Mouse (Mus musculus): ENCODE measurements around the gene Nck2. TPM values are rescaled to one million over a fixed set of nuclear protein-coding genes. Genes with fewer than 3 reads are reported as not detected.
A peak's percentile ranks its signal among the peaks of the same experiment; 100 is the strongest.

The Nck2 gene
- total RNA-seq (2012; rRNA removed) = 20.3 and 23.2 TPM in 2 replicates

- DNase-seq (ENCODE audit: low read depth, low spot score) = peak; percentile 2
- Histone ChIP-seq H3K9me3 (ENCODE audit: control insufficient read depth, insufficient read depth, low read depth, low read length) (no peaks in the 10 kb centered on the region), H3K27ac (ENCODE audit: insufficient read depth, low read depth, low read length, poor library complexity, severe bottlenecking) (no peak within 1 kb of the TSS), H3K9ac (ENCODE audit: insufficient read depth, low read depth, low read length, poor library complexity, severe bottlenecking) (peak within 1 kb of the TSS; percentile 85), H3K4me1 (ENCODE audit: control insufficient read depth in 2 of 2, insufficient read depth in 2 of 2, low read length in 2 of 2, poor library complexity in 1 of 2) (peaks cover 0 to 2% of the 10 kb centered on the region in 2 experiments; a peak in 1 of 4 replicates), H3K36me3 (ENCODE audit: control insufficient read depth, insufficient read depth, low read length, poor library complexity, severe bottlenecking) (no peaks in the 10 kb centered on the region), H3K4me3 (ENCODE audit: insufficient read depth in 1 of 2, low read depth in 1 of 2, low read length in 2 of 2, poor library complexity in 1 of 2, severe bottlenecking in 1 of 2) (peak within 1 kb of the TSS; percentile 80 to 94)
- TF ChIP-seq ZNF384 (IDR thresholded peaks at IDR 0.05; ENCODE audit: low read depth, low read length) = no peak
- TF ChIP-seq CHD2 (IDR thresholded peaks at IDR 0.05; ENCODE audit: low read depth, low read length) = no peak
- no peak for TF ChIP-seq HCFC1 (IDR thresholded peaks at IDR 0.05; ENCODE audit: borderline replicate concordance, insufficient read depth, low read length)
- TF ChIP-seq MAFK (IDR thresholded peaks at IDR 0.05; ENCODE audit: insufficient read depth, low read depth, low read length) = no peak
- TF ChIP-seq ZC3H11A (IDR thresholded peaks at IDR 0.05; ENCODE audit: borderline replicate concordance, low read depth, low read length) = no peak
- in situ Hi-C loops (cut with MboI; ENCODE audit: low sequenced_read_pairs in 2 of 2, unreplicated experiment in 2 of 2) = no loop called here
These were observed at the start of gene Nck2 for GRCm38 (mm10) chr1:43444531-43444930. Nck2 (plus strand) TSS chr1:43444579.

GRCm38 (mm10) chr1:43395040-43395439, 49.3 kb upstream of the Nck2 start:
- no peak overlapping the region for H3K9ac ChIP-seq (ENCODE audit: insufficient read depth, low read depth, low read length, poor library complexity, severe bottlenecking)
- H3K9me3 ChIP-seq (ENCODE audit: control insufficient read depth, insufficient read depth, low read depth, low read length) = no peaks in the 10 kb centered on the region
- in situ Hi-C loops (cut with MboI; ENCODE audit: low sequenced_read_pairs in 2 of 2, unreplicated experiment in 2 of 2) = no loop called here
- H3K27ac ChIP-seq (ENCODE audit: insufficient read depth, low read depth, low read length, poor library complexity, severe bottlenecking) = no peak overlapping the region
- no peaks in the 10 kb centered on the region for H3K36me3 ChIP-seq (ENCODE audit: control insufficient read depth, insufficient read depth, low read length, poor library complexity, severe bottlenecking)
- TF ChIP-seq MAFK (IDR thresholded peaks at IDR 0.05; ENCODE audit: insufficient read depth, low read depth, low read length) (no peak), CHD2 (IDR thresholded peaks at IDR 0.05; ENCODE audit: low read depth, low read length) (no peak), ZNF384 (IDR thresholded peaks at IDR 0.05; ENCODE audit: low read depth, low read length) (no peak), HCFC1 (IDR thresholded peaks at IDR 0.05; ENCODE audit: borderline replicate concordance, insufficient read depth, low read length) (no peak), ZC3H11A (IDR thresholded peaks at IDR 0.05; ENCODE audit: borderline replicate concordance, low read depth, low read length) (no peak)
- DNase-seq (ENCODE audit: low read depth, low spot score) = no peak
- no peak overlapping the region for H3K4me3 ChIP-seq (ENCODE audit: insufficient read depth in 1 of 2, low read depth in 1 of 2, low read length in 2 of 2, poor library complexity in 1 of 2, severe bottlenecking in 1 of 2)
- H3K4me1 ChIP-seq (ENCODE audit: control insufficient read depth in 2 of 2, insufficient read depth in 2 of 2, low read length in 2 of 2, poor library complexity in 1 of 2) = no peaks in the 10 kb centered on the region

- DNase-seq (ENCODE audit: low read depth, low spot score) = no peak
- H3K9me3 ChIP-seq (ENCODE audit: control insufficient read depth, insufficient read depth, low read depth, low read length) = no peaks in the 10 kb centered on the region
- H3K36me3 ChIP-seq (ENCODE audit: control insufficient read depth, insufficient read depth, low read length, poor library complexity, severe bottlenecking) = no peaks in the 10 kb centered on the region
- no peak overlapping the region for H3K9ac ChIP-seq (ENCODE audit: insufficient read depth, low read depth, low read length, poor library complexity, severe bottlenecking)
- H3K27ac ChIP-seq (ENCODE audit: insufficient read depth, low read depth, low read length, poor library complexity, severe bottlenecking) = no peak overlapping the region
- no peak overlapping the region for H3K4me3 ChIP-seq (ENCODE audit: insufficient read depth in 1 of 2, low read depth in 1 of 2, low read length in 2 of 2, poor library complexity in 1 of 2, severe bottlenecking in 1 of 2)
- H3K4me1 ChIP-seq (ENCODE audit: control insufficient read depth in 2 of 2, insufficient read depth in 2 of 2, low read length in 2 of 2, poor library complexity in 1 of 2) = no peaks in the 10 kb centered on the region
- in situ Hi-C loops (cut with MboI; ENCODE audit: low sequenced_read_pairs in 2 of 2, unreplicated experiment in 2 of 2) = no loop called here
- TF ChIP-seq HCFC1 (IDR thresholded peaks at IDR 0.05; ENCODE audit: borderline replicate concordance, insufficient read depth, low read length) (no peak), MAFK (IDR thresholded peaks at IDR 0.05; ENCODE audit: insufficient read depth, low read depth, low read length) (no peak), ZC3H11A (IDR thresholded peaks at IDR 0.05; ENCODE audit: borderline replicate concordance, low read depth, low read length) (no peak), CHD2 (IDR thresholded peaks at IDR 0.05; ENCODE audit: low read depth, low read length) (no peak)
These were observed 48.6 kb upstream of the Nck2 start for GRCm38 (mm10) chr1:43395799-43396198.

- TF ChIP-seq CHD2 (IDR thresholded peaks at IDR 0.05; ENCODE audit: low read depth, low read length) (no peak), ZNF384 (IDR thresholded peaks at IDR 0.05; ENCODE audit: low read depth, low read length) (no peak), HCFC1 (IDR thresholded peaks at IDR 0.05; ENCODE audit: borderline replicate concordance, insufficient read depth, low read length) (no peak), ZC3H11A (IDR thresholded peaks at IDR 0.05; ENCODE audit: borderline replicate concordance, low read depth, low read length) (no peak), MAFK (IDR thresholded peaks at IDR 0.05; ENCODE audit: insufficient read depth, low read depth, low read length) (no peak)
- peak; percentile 15 for DNase-seq (ENCODE audit: low read depth, low spot score)
- in situ Hi-C loops (cut with MboI; ENCODE audit: low sequenced_read_pairs in 2 of 2, unreplicated experiment in 2 of 2) = no loop called here
These were observed 47.9 kb upstream of the Nck2 start for GRCm38 (mm10) chr1:43396522-43396921.

GRCm38 (mm10) chr1:43397096-43397495, 47.3 kb upstream of the Nck2 start:
- no peak for DNase-seq (ENCODE audit: low read depth, low spot score)
- no peaks in the 10 kb centered on the region for H3K9me3 ChIP-seq (ENCODE audit: control insufficient read depth, insufficient read depth, low read depth, low read length)
- H3K36me3 ChIP-seq (ENCODE audit: control insufficient read depth, insufficient read depth, low read length, poor library complexity, severe bottlenecking) = no peaks in the 10 kb centered on the region
- H3K4me3 ChIP-seq (ENCODE audit: insufficient read depth in 1 of 2, low read depth in 1 of 2, low read length in 2 of 2, poor library complexity in 1 of 2, severe bottlenecking in 1 of 2) = no peak overlapping the region
- in situ Hi-C loops (cut with MboI; ENCODE audit: low sequenced_read_pairs in 2 of 2, unreplicated experiment in 2 of 2) = no loop called here
- no peak overlapping the region for H3K9ac ChIP-seq (ENCODE audit: insufficient read depth, low read depth, low read length, poor library complexity, severe bottlenecking)
- H3K27ac ChIP-seq (ENCODE audit: insufficient read depth, low read depth, low read length, poor library complexity, severe bottlenecking) = no peak overlapping the region
- H3K4me1 ChIP-seq (ENCODE audit: control insufficient read depth in 2 of 2, insufficient read depth in 2 of 2, low read length in 2 of 2, poor library complexity in 1 of 2) = no peaks in the 10 kb centered on the region
- TF ChIP-seq HCFC1 (IDR thresholded peaks at IDR 0.05; ENCODE audit: borderline replicate concordance, insufficient read depth, low read length) (no peak), MAFK (IDR thresholded peaks at IDR 0.05; ENCODE audit: insufficient read depth, low read depth, low read length) (no peak), ZC3H11A (IDR thresholded peaks at IDR 0.05; ENCODE audit: borderline replicate concordance, low read depth, low read length) (no peak), ZNF384 (IDR thresholded peaks at IDR 0.05; ENCODE audit: low read depth, low read length) (no peak), CHD2 (IDR thresholded peaks at IDR 0.05; ENCODE audit: low read depth, low read length) (no peak)

More at GRCm38 (mm10) chr1:43396522-43396921, 47.9 kb upstream of the Nck2 start:
- Histone ChIP-seq H3K4me3 (ENCODE audit: insufficient read depth in 1 of 2, low read depth in 1 of 2, low read length in 2 of 2, poor library complexity in 1 of 2, severe bottlenecking in 1 of 2) (no peak overlapping the region), H3K9me3 (ENCODE audit: control insufficient read depth, insufficient read depth, low read depth, low read length) (no peaks in the 10 kb centered on the region), H3K27ac (ENCODE audit: insufficient read depth, low read depth, low read length, poor library complexity, severe bottlenecking) (no peak overlapping the region), H3K4me1 (ENCODE audit: control insufficient read depth in 2 of 2, insufficient read depth in 2 of 2, low read length in 2 of 2, poor library complexity in 1 of 2) (no peaks in the 10 kb centered on the region), H3K36me3 (ENCODE audit: control insufficient read depth, insufficient read depth, low read length, poor library complexity, severe bottlenecking) (no peaks in the 10 kb centered on the region), H3K9ac (ENCODE audit: insufficient read depth, low read depth, low read length, poor library complexity, severe bottlenecking) (no peak overlapping the region)
